Mouse (Mus musculus) C2C12 (cell line): ENCODE results near the gene Dlx4. TPM values are rescaled to one million over a fixed set of nuclear protein-coding genes. Genes with fewer than 3 reads are reported as not detected.

Experiments used
- H3K27me3 ChIP-seq: one replicate; pipeline ENCODE4 v1.6.1; 2011; ENCODE audit not compliant: control insufficient read depth, insufficient read depth, insufficient read length
- H3K36me3 ChIP-seq: one replicate; pipeline ENCODE4 v1.6.1; 2011; ENCODE audit not compliant: control insufficient read depth, insufficient read depth
- H3K4me3 ChIP-seq: one replicate; pipeline ENCODE4 v1.5.1; 2011; ENCODE audit warnings: mild to moderate bottlenecking, control low read depth; ENCODE audit not compliant: poor library complexity, insufficient read depth, severe bottlenecking
- H3K79me2 ChIP-seq: one replicate; pipeline ENCODE4 v1.6.1; 2011; ENCODE audit not compliant: control insufficient read depth, insufficient read depth
- H3K79me3 ChIP-seq: one replicate; pipeline ENCODE4 v1.6.1; 2011; ENCODE audit warnings: low read depth, control low read depth
- H3ac ChIP-seq: one replicate; pipeline ENCODE3; 2011; ENCODE audit warnings: low read depth; ENCODE audit not compliant: control insufficient read depth, insufficient read length
- CEBPB ChIP-seq: IDR thresholded peaks from one replicate; pipeline ENCODE4 v1.6.1; 2011; ENCODE audit warnings: low read depth, mild to moderate bottlenecking, control low read depth, moderate library complexity
- CTCF ChIP-seq: IDR thresholded peaks from one replicate; pipeline ENCODE4 v1.5.1; 2011; ENCODE audit not compliant: control insufficient read depth, insufficient read depth, insufficient read length
- FOSL1 ChIP-seq: IDR thresholded peaks from one replicate; pipeline ENCODE4 v1.8.0; 2011; ENCODE audit warnings: mild to moderate bottlenecking, low read length; ENCODE audit not compliant: poor library complexity, insufficient read depth, severe bottlenecking
- MAX ChIP-seq: IDR thresholded peaks from one replicate; pipeline ENCODE4 v1.6.1; 2011; ENCODE audit warnings: mild to moderate bottlenecking, control low read depth
- MYOD1 ChIP-seq: IDR thresholded peaks from one replicate; pipeline ENCODE4 v1.6.1; 2011; ENCODE audit warnings: low read depth; ENCODE audit not compliant: control insufficient read depth, insufficient read length
- MYOG ChIP-seq: IDR thresholded peaks from one replicate; pipeline ENCODE4 v1.6.1; 2011; ENCODE audit not compliant: control insufficient read depth, insufficient read length; ENCODE audit errors: extremely low read depth
- USF1 ChIP-seq: IDR thresholded peaks from one replicate; pipeline ENCODE4 v1.6.1; 2011; ENCODE audit warnings: low read depth, mild to moderate bottlenecking, control low read depth, moderate library complexity
- polyA plus RNA-seq: library from polyadenylated mRNA; unstranded; fragments of >200 nt; fragmentation: generic; extraction: Trizol; gene quantifications from one replicate; pipeline ENCODE4 v1.2.1, GENCODE M21; 2012; ENCODE audit warnings: missing spikeins

Gene Dlx4
- polyA plus RNA-seq, 1 experiment, result 0.37 TPM

GRCm38 (mm10) chr11:95144946-95145483 is 1.0 kb downstream of the Dlx4 start:
- H3K27me3 ChIP-seq, result peaks cover 3% of the 10 kb centered on the region
- H3K79me3 ChIP-seq, result no peaks in the 10 kb centered on the region
- no peaks in the 10 kb centered on the region for H3K79me2 ChIP-seq
- H3K4me3 ChIP-seq, result no peak overlapping the region
- TF ChIP-seq FOSL1 (no peak), USF1 (no peak), CTCF (no peak), MAX (no peak), MYOG (no peak), MYOD1 (no peak), CEBPB (no peak)
- H3K36me3 ChIP-seq, result no peaks in the 10 kb centered on the region
- H3ac ChIP-seq, result no peak overlapping the region

GRCm38 (mm10) chr11:95144091-95144945 is 1.7 kb downstream of the Dlx4 start:
- Histone ChIP-seq H3K4me3 (no peak overlapping the region), H3K36me3 (no peaks in the 10 kb centered on the region), H3K27me3 (peaks cover 3% of the 10 kb centered on the region), H3ac (no peak overlapping the region), H3K79me3 (no peaks in the 10 kb centered on the region), H3K79me2 (no peaks in the 10 kb centered on the region)
- TF ChIP-seq USF1, result no peak
- no peak for TF ChIP-seq CTCF
- no peak for TF ChIP-seq MAX
- TF ChIP-seq MYOD1, result no peak
- no peak for TF ChIP-seq MYOG
- TF ChIP-seq FOSL1, result no peak
- TF ChIP-seq CEBPB, result no peak

- H3K4me3 ChIP-seq, result no peak overlapping the region
- no peak for TF ChIP-seq MYOG
- no peak for TF ChIP-seq MAX
- no peak for TF ChIP-seq CTCF
- no peak for TF ChIP-seq USF1
- no peak for TF ChIP-seq CEBPB
- TF ChIP-seq MYOD1, result no peak
- TF ChIP-seq FOSL1, result no peak
- H3K79me2 ChIP-seq, result no peaks in the 10 kb centered on the region
- H3K79me3 ChIP-seq, result no peaks in the 10 kb centered on the region
- peaks cover 3% of the 10 kb centered on the region for H3K27me3 ChIP-seq
- H3K36me3 ChIP-seq, result no peaks in the 10 kb centered on the region
- H3ac ChIP-seq, result no peak overlapping the region
Measured at GRCm38 (mm10) chr11:95143663-95144062, 2.4 kb downstream of the Dlx4 start.

GRCm38 (mm10) chr11:95142980-95143575 is 3.0 kb downstream of the Dlx4 start:
- Histone ChIP-seq H3K79me3 (no peaks in the 10 kb centered on the region), H3K4me3 (no peak overlapping the region), H3K79me2 (no peaks in the 10 kb centered on the region), H3ac (no peak overlapping the region), H3K36me3 (no peaks in the 10 kb centered on the region), H3K27me3 (peaks cover 3% of the 10 kb centered on the region)
- TF ChIP-seq MYOG (no peak), FOSL1 (no peak), USF1 (no peak), CEBPB (no peak), MYOD1 (no peak), CTCF (no peak), MAX (no peak)

GRCm38 (mm10) chr11:95142258-95142657 is 3.8 kb downstream of the Dlx4 start:
- H3K27me3 ChIP-seq, result peaks cover 3% of the 10 kb centered on the region
- no peaks in the 10 kb centered on the region for H3K79me3 ChIP-seq
- TF ChIP-seq MYOG (no peak), USF1 (no peak), CTCF (no peak), CEBPB (no peak), MAX (no peak), FOSL1 (no peak), MYOD1 (no peak)
- no peaks in the 10 kb centered on the region for H3K79me2 ChIP-seq
- H3K4me3 ChIP-seq, result no peak overlapping the region
- H3K36me3 ChIP-seq, result no peaks in the 10 kb centered on the region
- no peak overlapping the region for H3ac ChIP-seq
